Mouse (Mus musculus) heart, embryonic 15.5 days (tissue): ENCODE measurements at regions not wholly inside any gene's neighbourhood (a gene's known extent, or its start where the extent isn't known, plus 50 kb on each side); places are given as distances from the start of the nearest gene placed in this dataset.

Experiments
- ATAC-seq: fragments of 200-750 bp; cut with Nextera tagmentation; replicated peaks from 2 replicates; pipeline ENCODE4 v1.8.0; 2017; ENCODE audit warnings: low read depth, moderate TSS enrichment; ENCODE audit not compliant: insufficient number of reproducible peaks, insufficient read depth, low FRiP score
- H3K27ac ChIP-seq: fragments of 300-500 bp; sonication (generic); 2 replicates; pipeline ENCODE4 v1.5.1; 2015; ENCODE audit warnings: mild to moderate bottlenecking, inconsistent platforms
- H3K27me3 ChIP-seq: fragments of 300-500 bp; sonication (generic); 2 replicates; pipeline ENCODE4 v1.6.1; 2015; ENCODE audit warnings: inconsistent platforms
- H3K36me3 ChIP-seq: fragments of 300-500 bp; sonication (generic); 2 replicates; pipeline ENCODE4 v1.6.1; 2015; ENCODE audit warnings: mild to moderate bottlenecking, inconsistent platforms
- H3K4me1 ChIP-seq: fragments of 300-500 bp; sonication (generic); replicated peaks from 2 replicates; pipeline ENCODE4 v1.6.1; 2015; ENCODE audit warnings: inconsistent platforms
- H3K4me2 ChIP-seq: fragments of 300-500 bp; sonication (generic); 2 replicates; pipeline ENCODE4 v1.6.1; 2015; ENCODE audit warnings: inconsistent platforms, mild to moderate bottlenecking, moderate library complexity
- H3K4me3 ChIP-seq: fragments of 300-500 bp; sonication (generic); 2 replicates; pipeline ENCODE4 v1.5.1; 2015; ENCODE audit warnings: mild to moderate bottlenecking, inconsistent platforms
- H3K9ac ChIP-seq: fragments of 300-500 bp; sonication (generic); 2 replicates; pipeline ENCODE4 v1.6.1; 2015; ENCODE audit warnings: mild to moderate bottlenecking, inconsistent platforms
- H3K9me3 ChIP-seq: fragments of 300-500 bp; sonication (generic); replicated peaks from 2 replicates; pipeline ENCODE4 v1.6.1; 2016; ENCODE audit warnings: inconsistent platforms
- WGBS: fragments of 180-500 bp; shearing (Covaris S2); methylation state at CpG from one replicate; pipeline ENCODE4 v1.1.7; 2015; ENCODE audit warnings: mixed read lengths; 5-methylcytosine and 5-hydroxymethylcytosine counted together

DNA sequence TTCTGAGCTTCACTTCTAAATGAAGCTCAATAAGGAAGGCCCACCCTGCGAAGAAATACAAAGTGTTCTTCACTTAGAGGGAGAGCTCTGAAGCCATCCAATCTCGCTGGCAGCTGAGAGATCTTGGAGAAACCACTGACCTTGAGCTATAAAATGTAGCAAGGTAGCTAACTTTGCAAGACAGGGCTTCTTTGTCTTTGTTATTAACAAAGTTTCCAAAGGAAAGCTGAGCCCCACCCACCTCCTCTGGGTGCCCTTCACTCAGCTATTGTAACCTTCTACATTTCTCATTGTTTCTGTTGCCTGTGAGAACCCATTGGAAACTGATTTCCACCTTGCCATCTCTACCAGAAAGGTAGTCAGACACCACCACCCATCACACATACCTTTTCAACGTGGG lies 57.2 kb upstream of the Usp9x start:
- ATAC-seq, result no peak

GRCm38 (mm10) chrX:13013086-13013485 lies 58.2 kb upstream of the Usp9x start:
- H3K36me3 ChIP-seq, result no peaks in the 10 kb centered on the region
- H3K27me3 ChIP-seq, result no peaks in the 10 kb centered on the region
- H3K27ac ChIP-seq, result no peak overlapping the region
- WGBS, result 68% methylated on average over 3 of the region's 3 CpGs
- H3K9ac ChIP-seq, result no peak overlapping the region
- no peaks in the 10 kb centered on the region for H3K4me1 ChIP-seq
- H3K9me3 ChIP-seq, result no peaks in the 10 kb centered on the region
- ATAC-seq, result no peak
- H3K4me2 ChIP-seq, result no peak overlapping the region
- H3K4me3 ChIP-seq, result no peak overlapping the region

More for the DNA sequence above, 57.2 kb upstream of the Usp9x start:
- Histone ChIP-seq H3K4me1 (no peaks in the 10 kb centered on the region), H3K27me3 (no peaks in the 10 kb centered on the region), H3K36me3 (no peaks in the 10 kb centered on the region), H3K4me2 (no peak overlapping the region), H3K9ac (no peak overlapping the region), H3K9me3 (no peaks in the 10 kb centered on the region), H3K4me3 (no peak overlapping the region), H3K27ac (no peak overlapping the region)
- WGBS, result 71% methylated on average over 3 of the region's 3 CpGs

DNA sequence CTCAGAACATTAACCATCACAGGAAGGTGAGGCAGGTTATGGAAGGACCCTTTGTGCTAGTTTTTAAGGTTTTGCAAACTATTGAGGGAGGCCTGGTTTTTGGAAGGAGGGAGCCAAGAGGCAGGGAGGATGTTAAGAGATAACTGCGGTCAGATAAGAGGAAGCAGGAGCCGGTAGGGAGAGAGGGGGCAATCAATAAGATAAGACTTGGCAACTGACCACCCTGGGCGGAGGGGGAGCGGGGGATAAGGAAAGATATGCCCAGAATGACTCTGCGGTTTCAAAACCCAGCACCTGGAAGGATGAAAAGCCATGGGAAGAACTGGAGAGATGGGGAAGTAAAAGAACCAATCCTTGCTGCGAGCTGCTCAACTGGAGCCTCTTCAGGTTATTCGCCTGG lies 80.5 kb upstream of the Usp9x start:
- Histone ChIP-seq H3K4me3 (no peak overlapping the region), H3K4me1 (no peaks in the 10 kb centered on the region), H3K9ac (no peak overlapping the region), H3K36me3 (no peaks in the 10 kb centered on the region), H3K27ac (no peak overlapping the region), H3K9me3 (no peaks in the 10 kb centered on the region), H3K4me2 (no peak overlapping the region), H3K27me3 (no peaks in the 10 kb centered on the region)
- ATAC-seq, result no peak
- 47% methylated on average over 7 of the region's 7 CpGs for WGBS

GRCm38 (mm10) chrX:12977676-12978075 lies 93.6 kb upstream of the Usp9x start:
- H3K4me2 ChIP-seq, result no peak overlapping the region
- no peak overlapping the region for H3K4me3 ChIP-seq
- H3K9me3 ChIP-seq, result no peaks in the 10 kb centered on the region
- H3K4me1 ChIP-seq, result no peaks in the 10 kb centered on the region
- WGBS, result 55% methylated on average over 6 of the region's 6 CpGs
- H3K36me3 ChIP-seq, result no peaks in the 10 kb centered on the region
- 0 out of 2 replicates have a peak, but pooled peaks cover 2% of the 10 kb centered on the region for H3K27me3 ChIP-seq
- H3K27ac ChIP-seq, result no peak overlapping the region
- no peak overlapping the region for H3K9ac ChIP-seq
- no peak for ATAC-seq

DNA sequence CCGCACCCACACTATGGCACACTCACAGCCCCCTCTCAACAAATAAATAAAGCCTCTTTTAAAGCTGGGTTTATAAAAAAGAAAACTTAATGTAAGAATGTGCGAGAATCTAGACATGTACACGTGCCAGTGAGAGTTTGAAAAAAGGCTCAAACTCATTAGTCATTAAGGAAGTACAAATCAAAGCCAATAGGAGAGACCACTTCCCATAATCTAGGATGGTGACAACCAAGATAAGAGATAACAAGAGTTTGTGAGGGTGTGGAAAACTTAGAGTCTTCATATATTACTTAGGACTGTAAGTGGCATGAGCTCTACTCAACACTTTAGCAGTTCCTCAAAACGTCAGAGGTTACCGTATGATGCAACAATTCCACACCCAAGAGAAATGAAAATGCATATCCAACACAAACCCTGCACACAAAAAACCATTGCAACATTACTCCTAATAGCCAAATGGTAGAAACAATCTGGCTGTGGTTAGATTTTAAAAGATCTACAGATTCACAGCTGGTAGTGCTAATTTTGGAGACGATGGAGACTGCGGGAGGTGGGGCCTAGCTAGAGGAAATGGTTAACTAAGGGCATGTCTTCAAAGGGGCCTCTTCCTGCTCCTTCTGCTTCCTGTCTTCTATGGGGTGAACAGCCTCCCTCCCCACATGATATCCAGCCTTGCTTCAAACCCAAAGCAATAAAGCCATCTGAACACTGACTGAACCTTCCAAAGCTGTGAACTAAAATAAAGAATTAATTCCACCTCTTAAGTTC lies 102.1 kb upstream of the Usp9x start:
- ATAC-seq, result no peak
- WGBS, result 62% methylated on average over 7 of the region's 7 CpGs

DNA sequence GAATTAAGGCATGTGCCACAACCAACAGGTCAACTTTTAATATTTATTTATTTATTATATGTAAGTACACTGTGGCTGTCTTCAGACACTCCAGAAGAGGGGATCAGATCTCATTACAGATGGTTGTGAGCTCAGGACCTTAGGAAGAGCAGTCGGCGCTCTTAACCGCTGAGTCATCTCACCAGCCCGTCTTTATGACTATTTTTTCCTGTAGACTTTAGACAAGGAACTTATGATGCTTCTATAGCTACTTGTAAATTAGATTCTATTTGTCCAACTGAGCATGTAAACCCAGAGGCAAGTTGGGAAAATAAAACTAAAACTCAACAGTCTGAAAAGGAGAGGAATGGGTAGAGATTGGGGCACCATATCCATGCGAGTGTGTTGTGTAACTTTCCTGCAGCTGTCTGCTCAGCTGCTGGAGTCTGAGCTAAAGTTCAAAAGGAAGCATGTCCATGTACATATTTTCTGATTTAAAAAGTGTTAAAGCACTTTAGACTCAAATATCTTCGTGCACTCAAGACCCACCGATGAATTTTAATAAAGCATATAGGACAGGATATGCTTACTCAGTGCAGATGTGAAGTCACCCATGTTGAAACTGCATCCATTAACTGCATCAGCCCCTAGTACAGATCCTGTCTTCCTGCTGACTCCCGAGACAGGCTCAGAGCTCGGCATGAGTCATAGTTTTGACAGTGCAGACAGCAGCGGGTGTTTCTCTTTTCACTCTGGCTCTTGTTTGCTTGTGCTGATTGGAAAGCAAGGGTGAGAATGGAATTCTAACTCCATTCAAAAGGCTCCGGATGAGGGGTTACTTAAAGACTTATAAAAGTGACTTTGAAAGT lies 111.6 kb upstream of the Usp9x start:
- ATAC-seq, result 0 out of 2 replicates have a peak, but pooled peaks have one; percentile 47
- Histone ChIP-seq H3K4me1 (no peaks in the 10 kb centered on the region), H3K27ac (no peak overlapping the region), H3K27me3 (no peaks in the 10 kb centered on the region), H3K4me2 (no peak overlapping the region), H3K9me3 (no peaks in the 10 kb centered on the region), H3K36me3 (no peaks in the 10 kb centered on the region), H3K4me3 (no peak overlapping the region), H3K9ac (no peak overlapping the region)
- 51% methylated on average over 11 of the region's 11 CpGs for WGBS

More for the DNA sequence above, 102.1 kb upstream of the Usp9x start:
- H3K4me1 ChIP-seq, result no peaks in the 10 kb centered on the region
- H3K4me3 ChIP-seq, result no peak overlapping the region
- H3K9me3 ChIP-seq, result no peaks in the 10 kb centered on the region
- no peaks in the 10 kb centered on the region for H3K27me3 ChIP-seq
- no peak overlapping the region for H3K4me2 ChIP-seq
- H3K27ac ChIP-seq, result no peak overlapping the region
- no peak overlapping the region for H3K9ac ChIP-seq
- no peaks in the 10 kb centered on the region for H3K36me3 ChIP-seq

DNA sequence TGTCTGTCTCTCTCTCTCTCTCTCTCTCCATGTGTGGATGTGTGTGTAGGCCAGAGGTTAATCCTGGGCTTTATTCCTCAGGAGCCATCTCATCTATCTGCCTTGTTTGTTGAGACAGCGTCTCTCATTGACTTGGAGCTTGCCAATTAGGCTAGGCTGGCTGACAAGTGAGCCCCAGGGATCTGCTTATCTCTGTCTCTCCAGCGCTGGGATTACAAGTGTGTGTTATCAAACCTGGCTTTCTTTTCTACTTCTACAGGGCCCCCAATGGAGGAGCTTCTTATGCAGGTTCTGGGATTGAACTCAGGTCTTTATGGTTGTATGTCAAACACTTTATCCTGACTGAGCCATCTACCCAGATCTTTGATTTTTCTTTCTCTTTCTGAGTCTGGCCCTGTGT lies 112.4 kb upstream of the Usp9x start:
- no peak overlapping the region for H3K27ac ChIP-seq
- H3K4me3 ChIP-seq, result no peak overlapping the region
- no peaks in the 10 kb centered on the region for H3K36me3 ChIP-seq
- no peak for ATAC-seq
- H3K27me3 ChIP-seq, result no peaks in the 10 kb centered on the region
- no peak overlapping the region for H3K9ac ChIP-seq
- no peak overlapping the region for H3K4me2 ChIP-seq
- 33% methylated on average over 2 of the region's 2 CpGs for WGBS
- no peaks in the 10 kb centered on the region for H3K9me3 ChIP-seq
- no peaks in the 10 kb centered on the region for H3K4me1 ChIP-seq

DNA sequence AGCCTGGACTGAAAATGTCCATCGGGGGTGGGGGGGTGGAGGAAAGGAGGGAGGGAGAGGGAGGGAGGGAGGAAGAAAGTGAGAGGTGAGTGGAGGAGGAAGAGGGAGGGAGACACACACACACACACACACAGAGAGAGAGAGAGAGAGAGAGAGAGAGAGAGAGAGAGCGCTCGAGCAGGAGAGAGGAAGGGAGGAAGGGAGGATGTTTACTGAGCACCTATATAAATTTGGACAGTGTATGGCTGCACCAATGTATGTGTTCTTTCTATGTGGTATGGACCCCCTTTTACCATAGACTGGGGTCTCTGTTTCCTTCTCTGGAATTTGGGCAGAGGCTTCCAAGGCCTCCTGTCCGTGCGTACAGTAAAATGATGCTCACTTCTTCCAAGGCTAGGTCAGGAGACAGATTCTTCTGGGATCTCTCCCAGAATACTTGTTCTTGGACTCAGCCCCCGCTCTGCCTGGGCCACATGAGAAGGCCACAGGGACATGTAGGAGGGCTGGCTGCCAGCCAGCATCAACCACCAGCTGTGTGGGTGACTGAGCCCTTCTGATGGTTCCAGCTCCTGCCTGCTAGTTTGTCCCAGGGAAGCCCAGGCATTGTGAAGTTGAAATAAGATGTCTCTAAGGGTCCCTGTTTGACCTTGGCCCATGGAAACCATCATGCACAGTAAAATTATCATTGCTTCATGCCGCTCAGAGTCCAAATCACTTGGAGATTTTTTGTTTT lies 120.2 kb upstream of the Usp9x start:
- Histone ChIP-seq H3K27ac (no peak overlapping the region), H3K36me3 (no peaks in the 10 kb centered on the region), H3K4me2 (no peak overlapping the region), H3K9ac (no peak overlapping the region), H3K9me3 (no peaks in the 10 kb centered on the region), H3K4me3 (no peak overlapping the region), H3K27me3 (0 out of 2 replicates have a peak, but pooled peaks cover 4% of the 10 kb centered on the region), H3K4me1 (peaks cover 4% of the 10 kb centered on the region)
- ATAC-seq, result no peak; the same call in 1 of the 2 replicates
- WGBS, result 52% methylated on average over 5 of the region's 7 CpGs

DNA sequence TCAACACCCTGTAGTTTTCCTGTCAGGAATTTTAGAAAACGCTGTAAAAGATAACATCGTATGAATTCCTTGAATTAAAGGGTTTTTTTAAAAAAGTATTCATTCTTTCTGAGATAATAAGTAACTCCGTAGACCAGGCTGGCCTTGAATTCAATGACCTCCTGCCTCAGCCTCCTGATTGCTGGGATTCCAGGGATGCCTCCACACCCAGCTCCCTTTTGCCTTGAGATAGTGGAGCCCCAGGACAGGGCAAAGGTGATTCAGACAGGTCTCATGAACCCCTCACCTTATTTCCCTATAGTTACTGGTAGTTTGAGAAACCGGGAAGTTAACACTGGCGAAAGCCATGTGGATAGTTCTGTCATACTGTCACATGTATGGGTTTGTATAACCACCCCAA lies 128.8 kb upstream of the Usp9x start:
- 69% methylated on average over 5 of the region's 5 CpGs for WGBS
- H3K36me3 ChIP-seq, result no peaks in the 10 kb centered on the region
- no peak for ATAC-seq

GRCm38 (mm10) chrX:12936406-12937172 lies 134.7 kb upstream of the Usp9x start:
- Histone ChIP-seq H3K36me3 (no peaks in the 10 kb centered on the region), H3K27ac (no peak overlapping the region), H3K9me3 (no peaks in the 10 kb centered on the region), H3K9ac (peak overlapping the region; percentile 54), H3K27me3 (no peaks in the 10 kb centered on the region), H3K4me1 (0 out of 2 replicates have a peak, but pooled peaks cover 2% of the 10 kb centered on the region), H3K4me2 (peak overlapping the region; percentile 74), H3K4me3 (peak overlapping the region; percentile 56)
- 18% methylated on average over 43 of the region's 43 CpGs for WGBS
- peak; percentile 77; the same call in 1 of the 2 replicates for ATAC-seq

More for the DNA sequence above, 128.8 kb upstream of the Usp9x start:
- Histone ChIP-seq H3K9ac (no peak overlapping the region), H3K27ac (no peak overlapping the region), H3K27me3 (no peaks in the 10 kb centered on the region), H3K9me3 (no peaks in the 10 kb centered on the region), H3K4me3 (no peak overlapping the region), H3K4me1 (0 out of 2 replicates have a peak, but pooled peaks cover 2% of the 10 kb centered on the region), H3K4me2 (no peak overlapping the region)
